Mouse (Mus musculus) neural tube, embryonic 12.5 days (tissue): ENCODE data around the gene Rpl37. TPM values are rescaled to one million over a fixed set of nuclear protein-coding genes. Genes with fewer than 3 reads are reported as not detected.

Source experiments
- ATAC-seq: fragments of 200-750 bp; cut with Nextera tagmentation; 2 replicates; pipeline ENCODE4 v1.8.0; 2017; ENCODE audit warnings: low read depth, mild to moderate bottlenecking, moderate TSS enrichment, moderate library complexity; ENCODE audit not compliant: low FRiP score
- H3K27ac ChIP-seq: fragments of 300-500 bp; sonication (generic); 2 replicates; pipeline ENCODE4 v1.5.1; 2016
- H3K27me3 ChIP-seq: fragments of 300-500 bp; sonication (generic); replicated peaks from 2 replicates; pipeline ENCODE4 v1.6.1; 2016; ENCODE audit warnings: mild to moderate bottlenecking
- H3K36me3 ChIP-seq: fragments of 300-500 bp; sonication (generic); 2 replicates; pipeline ENCODE4 v1.6.1; 2016; ENCODE audit warnings: mild to moderate bottlenecking
- H3K4me1 ChIP-seq: fragments of 300-500 bp; sonication (generic); 2 replicates; pipeline ENCODE4 v1.6.1; 2016
- H3K4me2 ChIP-seq: fragments of 300-500 bp; sonication (generic); replicated peaks from 2 replicates; pipeline ENCODE4 v1.6.1; 2016; ENCODE audit warnings: mild to moderate bottlenecking
- H3K4me3 ChIP-seq: fragments of 300-500 bp; sonication (generic); 2 replicates; pipeline ENCODE4 v1.5.1; 2016
- H3K9ac ChIP-seq: fragments of 300-500 bp; sonication (generic); 2 replicates; pipeline ENCODE4 v1.6.1; 2016; ENCODE audit warnings: mild to moderate bottlenecking
- H3K9me3 ChIP-seq: fragments of 300-500 bp; sonication (generic); 2 replicates; pipeline ENCODE4 v1.6.1; 2016; ENCODE audit warnings: mild to moderate bottlenecking
- WGBS: fragments of 180-500 bp; shearing (Covaris S2); methylation state at CpG from one replicate; pipeline ENCODE4 v1.1.7; 2016; 5-methylcytosine and 5-hydroxymethylcytosine counted together
- polyA plus RNA-seq: library from polyadenylated mRNA; unstranded; fragments of >200 nt; fragmentation: Nextera tagmentation; extraction: Ambion mirVana; gene quantifications from 2 replicates; pipeline ENCODE4 v1.2.1, GENCODE M21; 2016

Gene Rpl37
- polyA plus RNA-seq, 1 experiment from 2014 or later = 422 TPM

GRCm38 (mm10) chr15:5142714-5143113, 26.3 kb downstream of the Rpl37 start:
- no peak overlapping the region for H3K27ac ChIP-seq
- WGBS = 73% methylated on average over 5 of the region's 5 CpGs
- H3K27me3 ChIP-seq = no peaks in the 10 kb centered on the region
- H3K36me3 ChIP-seq = no peaks in the 10 kb centered on the region
- peak overlapping the region; percentile 70; the same call in 1 of the 2 replicates for H3K4me2 ChIP-seq
- H3K4me1 ChIP-seq = peaks cover 12% of the 10 kb centered on the region
- no peak for ATAC-seq
- no peak overlapping the region for H3K9ac ChIP-seq
- no peak overlapping the region for H3K4me3 ChIP-seq
- no peaks in the 10 kb centered on the region for H3K9me3 ChIP-seq

- H3K4me2 ChIP-seq = peak within 1 kb of the TSS; percentile 70
- WGBS = under 1% methylated on average over 53 of the region's 80 CpGs
- H3K9me3 ChIP-seq = no peaks in the 10 kb centered on the region
- H3K4me3 ChIP-seq = peak within 1 kb of the TSS; percentile 79
- H3K36me3 ChIP-seq = no peaks in the 10 kb centered on the region
- no peaks in the 10 kb centered on the region for H3K27me3 ChIP-seq
- ATAC-seq = peak; percentile 94
- H3K4me1 ChIP-seq = peaks cover 15% of the 10 kb centered on the region
- H3K27ac ChIP-seq = peak within 1 kb of the TSS; percentile 75
- peak within 1 kb of the TSS; percentile 79 for H3K9ac ChIP-seq
Observed at GRCm38 (mm10) chr15:5143361-5144020, 27.0 kb downstream of the Rpl37 start, which contains the start of gene Prkaa1. TSS of gene Prkaa1 (plus strand) at chr15:5143861.

GRCm38 (mm10) chr15:5144021-5144778, 27.8 kb downstream of the Rpl37 start:
- Histone ChIP-seq H3K36me3 (no peaks in the 10 kb centered on the region), H3K9me3 (no peaks in the 10 kb centered on the region), H3K4me1 (peaks cover 21% of the 10 kb centered on the region), H3K27me3 (no peaks in the 10 kb centered on the region), H3K4me3 (peak overlapping the region; percentile 79), H3K9ac (peak overlapping the region; percentile 79), H3K4me2 (peak overlapping the region; percentile 70), H3K27ac (peak overlapping the region; percentile 75)
- ATAC-seq = peak; percentile 94
- WGBS = 2% methylated on average over 61 of the region's 61 CpGs

GRCm38 (mm10) chr15:5145196-5145945, 28.9 kb downstream of the Rpl37 start:
- Histone ChIP-seq H3K4me1 (peaks cover 22% of the 10 kb centered on the region), H3K36me3 (no peaks in the 10 kb centered on the region), H3K4me2 (peak overlapping the region; percentile 70), H3K9ac (no peak overlapping the region), H3K9me3 (no peaks in the 10 kb centered on the region), H3K27ac (no peak overlapping the region), H3K4me3 (no peak overlapping the region), H3K27me3 (no peaks in the 10 kb centered on the region)
- ATAC-seq = no peak
- WGBS = 56% methylated on average over 9 of the region's 9 CpGs

GRCm38 (mm10) chr15:5149187-5149586, 32.7 kb downstream of the Rpl37 start:
- Histone ChIP-seq H3K27me3 (no peaks in the 10 kb centered on the region), H3K4me2 (no peak overlapping the region), H3K36me3 (no peaks in the 10 kb centered on the region), H3K27ac (no peak overlapping the region), H3K9ac (no peak overlapping the region), H3K4me1 (peaks cover 22% of the 10 kb centered on the region), H3K9me3 (no peaks in the 10 kb centered on the region), H3K4me3 (no peak overlapping the region)
- no peak for ATAC-seq
- WGBS = 36% methylated on average over 4 of the region's 4 CpGs

GRCm38 (mm10) chr15:5152171-5152570, 35.7 kb downstream of the Rpl37 start:
- Histone ChIP-seq H3K27ac (no peak overlapping the region), H3K4me2 (no peak overlapping the region), H3K4me3 (no peak overlapping the region), H3K9ac (no peak overlapping the region), H3K4me1 (peaks cover 19% of the 10 kb centered on the region), H3K36me3 (no peaks in the 10 kb centered on the region), H3K27me3 (no peaks in the 10 kb centered on the region), H3K9me3 (no peaks in the 10 kb centered on the region)
- ATAC-seq = no peak
- 96% methylated on average over 6 of the region's 6 CpGs for WGBS

GRCm38 (mm10) chr15:5154621-5155020, 38.2 kb downstream of the Rpl37 start:
- no peak overlapping the region for H3K27ac ChIP-seq
- 87% methylated on average over 9 of the region's 9 CpGs for WGBS
- no peak overlapping the region for H3K4me2 ChIP-seq
- no peak overlapping the region for H3K9ac ChIP-seq
- H3K36me3 ChIP-seq = no peaks in the 10 kb centered on the region
- H3K27me3 ChIP-seq = no peaks in the 10 kb centered on the region
- no peak for ATAC-seq
- H3K4me1 ChIP-seq = peaks cover 9% of the 10 kb centered on the region
- H3K9me3 ChIP-seq = no peaks in the 10 kb centered on the region
- no peak overlapping the region for H3K4me3 ChIP-seq

GRCm38 (mm10) chr15:5155093-5155492, 38.6 kb downstream of the Rpl37 start:
- no peak overlapping the region for H3K4me3 ChIP-seq
- no peaks in the 10 kb centered on the region for H3K27me3 ChIP-seq
- H3K36me3 ChIP-seq = no peaks in the 10 kb centered on the region
- H3K4me1 ChIP-seq = peaks cover 9% of the 10 kb centered on the region
- no peak overlapping the region for H3K27ac ChIP-seq
- WGBS = 81% methylated on average over 5 of the region's 5 CpGs
- no peak for ATAC-seq
- no peak overlapping the region for H3K9ac ChIP-seq
- H3K4me2 ChIP-seq = no peak overlapping the region
- no peaks in the 10 kb centered on the region for H3K9me3 ChIP-seq

- Histone ChIP-seq H3K36me3 (peaks cover 6% of the 10 kb centered on the region; the same call in 1 of the 2 replicates), H3K9me3 (no peaks in the 10 kb centered on the region), H3K27me3 (no peaks in the 10 kb centered on the region), H3K27ac (no peak overlapping the region), H3K4me1 (peaks cover 9% of the 10 kb centered on the region), H3K4me3 (no peak overlapping the region), H3K9ac (no peak overlapping the region), H3K4me2 (no peak overlapping the region)
- no peak for ATAC-seq
- 96% methylated on average over 4 of the region's 4 CpGs for WGBS
Observed at GRCm38 (mm10) chr15:5156355-5156754, 39.9 kb downstream of the Rpl37 start.

GRCm38 (mm10) chr15:5157386-5157785, 40.9 kb downstream of the Rpl37 start:
- Histone ChIP-seq H3K4me1 (peaks cover 9% of the 10 kb centered on the region), H3K27me3 (no peaks in the 10 kb centered on the region), H3K27ac (no peak overlapping the region), H3K9me3 (no peaks in the 10 kb centered on the region), H3K9ac (no peak overlapping the region), H3K4me2 (no peak overlapping the region), H3K4me3 (no peak overlapping the region), H3K36me3 (peaks cover 6% of the 10 kb centered on the region; the same call in 1 of the 2 replicates)
- no peak for ATAC-seq
- 89% methylated on average over 1 of the region's 1 CpGs for WGBS

- no peak overlapping the region for H3K4me3 ChIP-seq
- no peak overlapping the region for H3K27ac ChIP-seq
- ATAC-seq = no peak
- H3K9me3 ChIP-seq = no peaks in the 10 kb centered on the region
- H3K36me3 ChIP-seq = peaks cover 12% of the 10 kb centered on the region
- WGBS = 80% methylated on average over 6 of the region's 6 CpGs
- H3K27me3 ChIP-seq = no peaks in the 10 kb centered on the region
- H3K4me1 ChIP-seq = peaks cover 9% of the 10 kb centered on the region
- no peak overlapping the region for H3K9ac ChIP-seq
- no peak overlapping the region for H3K4me2 ChIP-seq
Observed at GRCm38 (mm10) chr15:5158827-5159226, 42.4 kb downstream of the Rpl37 start.

- no peak overlapping the region for H3K4me3 ChIP-seq
- 91% methylated on average over 12 of the region's 12 CpGs for WGBS
- H3K36me3 ChIP-seq = peaks cover 43% of the 10 kb centered on the region
- no peak overlapping the region for H3K9ac ChIP-seq
- H3K4me2 ChIP-seq = no peak overlapping the region
- no peak for ATAC-seq
- no peaks in the 10 kb centered on the region for H3K27me3 ChIP-seq
- no peaks in the 10 kb centered on the region for H3K9me3 ChIP-seq
- H3K4me1 ChIP-seq = no peaks in the 10 kb centered on the region
- no peak overlapping the region for H3K27ac ChIP-seq
Observed at GRCm38 (mm10) chr15:5165121-5165773, 48.8 kb downstream of the Rpl37 start.
